Mouse (Mus musculus): ENCODE measurements around the gene Pla2g1b. TPM values are rescaled to one million over a fixed set of nuclear protein-coding genes. Genes with fewer than 3 reads are reported as not detected.
"Not testable (repeated sequence)": the region's sequence is repeated elsewhere in the genome, so short reads cannot be mapped to it uniquely, and the experiment has no call there.

Pla2g1b gene
- total RNA-seq (2021) = not detected
- long read RNA-seq, experiment 1 = 0 reads
- long read RNA-seq, experiment 2 = 0 reads

DNA sequence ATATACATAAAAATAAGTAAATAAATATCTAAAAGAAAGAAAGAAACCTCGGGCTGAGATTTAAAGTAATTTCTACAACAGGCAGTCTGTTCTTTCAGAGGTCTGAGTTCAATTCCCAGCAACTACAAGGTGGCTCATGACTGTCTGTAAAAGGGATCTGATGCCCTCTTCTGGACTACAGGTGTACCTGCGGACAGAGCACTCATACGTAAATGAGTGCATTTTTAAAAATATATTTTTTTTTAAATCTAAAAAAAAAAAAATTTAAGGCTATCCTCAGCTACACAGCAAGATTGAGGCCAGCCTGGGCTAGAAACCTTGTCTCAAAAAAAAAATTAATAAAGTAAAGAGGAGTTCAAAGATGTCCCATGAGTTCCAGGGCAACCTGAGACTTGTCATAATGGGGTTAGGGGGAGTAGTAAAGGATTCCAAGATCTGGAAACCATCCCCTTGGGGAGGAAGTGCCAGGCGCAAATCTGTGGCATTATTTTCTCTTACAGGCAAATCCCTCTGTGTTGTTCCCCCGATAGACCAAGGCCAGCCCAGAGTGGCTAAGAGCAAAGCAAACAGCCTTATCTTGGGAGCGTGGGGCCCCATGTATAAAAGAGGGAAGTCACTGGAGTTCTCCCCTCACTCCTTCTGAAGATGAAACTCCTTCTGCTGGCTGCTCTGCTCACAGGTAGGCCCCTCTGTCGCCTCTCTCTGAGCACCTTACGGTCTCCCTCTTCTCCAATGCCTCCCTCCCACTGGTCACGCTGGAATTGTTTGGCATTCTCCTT is at the start of gene Pla2g1b:
TSS of gene Pla2g1b (plus strand) at position 621 of the 779 bp plus-strand sequence.
- no peak for DNase-seq

DNA sequence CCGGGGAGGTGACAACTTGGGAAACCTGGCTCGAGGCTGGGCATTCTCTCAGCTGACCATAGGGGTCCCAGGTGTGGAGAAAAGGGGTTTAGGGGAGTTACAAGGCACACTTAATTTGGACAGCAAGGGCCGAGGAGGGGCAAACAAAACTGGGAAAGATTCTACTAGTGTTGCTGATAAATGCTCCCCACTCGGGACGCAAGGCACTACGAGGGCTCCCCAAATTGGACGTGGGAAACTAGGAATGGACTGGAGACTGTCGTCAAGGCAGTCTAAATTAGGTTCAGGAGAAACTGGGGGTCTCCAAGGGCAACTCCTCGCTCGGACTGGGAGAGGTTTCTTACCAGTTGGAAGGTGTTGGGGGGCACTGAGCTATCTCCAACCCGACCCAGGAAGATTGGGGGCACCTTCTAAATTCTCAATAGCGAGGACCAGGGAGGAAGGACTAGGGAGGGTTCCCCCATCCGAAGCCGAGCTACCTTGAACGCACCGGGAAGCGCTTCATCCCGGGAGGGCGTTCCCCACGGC is 37.2 kb upstream of the Pla2g1b start:
- no peak for DNase-seq

DNA sequence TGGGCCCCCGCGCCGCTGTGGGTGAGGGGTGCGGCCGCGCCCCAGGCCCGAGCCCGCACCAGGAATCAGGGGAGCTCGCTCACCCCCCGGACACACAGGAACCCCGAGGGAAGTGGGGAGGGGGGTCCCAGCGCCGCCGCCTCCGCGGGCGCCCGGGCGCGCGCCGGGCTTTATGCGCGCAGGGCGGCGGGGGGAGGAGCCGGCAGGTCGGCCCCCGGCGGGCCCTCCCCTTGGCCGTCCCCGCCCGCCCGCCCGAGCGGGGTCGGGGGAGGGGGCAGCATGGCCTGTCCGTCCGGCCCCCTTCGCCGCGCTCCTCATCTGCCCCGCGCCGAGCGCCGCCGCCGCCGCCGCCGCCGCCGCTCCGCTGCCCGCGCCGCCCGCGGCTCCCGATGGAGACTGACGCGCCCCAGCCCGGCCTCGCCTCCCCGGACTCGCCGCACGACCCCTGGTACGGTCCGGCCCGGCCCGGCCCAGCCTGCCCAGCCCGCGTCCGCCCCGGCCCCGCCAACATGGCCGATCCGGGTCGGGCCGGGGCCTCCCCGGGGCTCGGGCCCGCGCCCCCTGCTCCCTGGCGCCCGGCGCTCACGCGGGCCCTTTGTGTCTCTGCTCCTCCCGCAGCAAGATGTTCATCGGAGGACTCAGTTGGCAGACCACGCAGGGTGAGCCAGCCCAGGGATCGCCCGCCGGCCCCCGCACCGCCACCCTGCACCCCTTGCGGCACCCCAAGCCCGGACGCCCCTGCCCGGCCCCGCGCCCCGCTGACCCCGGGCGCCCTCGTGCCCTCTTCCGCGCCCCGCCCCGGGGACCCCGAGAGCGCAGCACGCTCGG is 36.5 kb upstream of the Pla2g1b start, which contains the start of gene Msi1:
TSS of gene Msi1 (plus strand) at position 241 of the 828 bp plus-strand sequence.
- no peak for DNase-seq

DNA sequence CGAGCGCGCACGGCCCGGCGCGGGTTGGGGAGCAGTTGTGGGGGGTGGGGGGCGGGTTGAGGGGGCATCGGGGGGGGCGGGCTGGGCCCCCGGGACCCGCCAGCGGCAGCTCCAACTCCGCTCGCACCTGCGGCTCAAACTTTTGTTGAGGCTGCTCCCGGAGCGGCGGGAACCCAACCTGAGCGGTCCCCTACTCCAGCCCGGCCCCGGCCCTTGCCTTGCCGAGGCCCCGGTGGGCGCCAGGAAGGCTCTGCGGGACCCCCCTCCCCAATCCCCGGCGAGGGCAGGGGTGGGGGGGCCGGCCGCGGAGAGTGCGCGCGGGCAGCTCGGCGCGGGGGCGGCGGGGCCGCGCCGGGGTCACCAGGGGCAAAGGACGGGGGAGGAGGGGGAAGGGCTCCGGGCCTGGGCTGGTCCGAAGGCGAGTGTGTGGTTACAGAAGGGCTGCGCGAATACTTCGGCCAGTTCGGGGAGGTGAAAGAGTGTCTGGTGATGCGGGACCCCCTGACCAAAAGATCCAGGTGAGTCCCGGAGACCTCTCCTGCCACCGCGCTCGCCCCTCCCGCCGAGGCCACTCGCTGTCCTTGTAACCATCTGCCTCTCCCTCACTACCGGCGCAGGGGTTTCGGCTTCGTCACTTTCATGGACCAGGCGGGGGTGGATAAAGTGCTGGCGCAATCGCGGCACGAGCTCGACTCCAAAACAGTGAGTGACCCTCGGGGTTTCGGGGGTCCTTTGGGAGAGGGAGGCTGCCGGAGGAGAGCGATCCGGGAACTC is 35.7 kb upstream of the Pla2g1b start:
- DNase-seq = no peak

DNA sequence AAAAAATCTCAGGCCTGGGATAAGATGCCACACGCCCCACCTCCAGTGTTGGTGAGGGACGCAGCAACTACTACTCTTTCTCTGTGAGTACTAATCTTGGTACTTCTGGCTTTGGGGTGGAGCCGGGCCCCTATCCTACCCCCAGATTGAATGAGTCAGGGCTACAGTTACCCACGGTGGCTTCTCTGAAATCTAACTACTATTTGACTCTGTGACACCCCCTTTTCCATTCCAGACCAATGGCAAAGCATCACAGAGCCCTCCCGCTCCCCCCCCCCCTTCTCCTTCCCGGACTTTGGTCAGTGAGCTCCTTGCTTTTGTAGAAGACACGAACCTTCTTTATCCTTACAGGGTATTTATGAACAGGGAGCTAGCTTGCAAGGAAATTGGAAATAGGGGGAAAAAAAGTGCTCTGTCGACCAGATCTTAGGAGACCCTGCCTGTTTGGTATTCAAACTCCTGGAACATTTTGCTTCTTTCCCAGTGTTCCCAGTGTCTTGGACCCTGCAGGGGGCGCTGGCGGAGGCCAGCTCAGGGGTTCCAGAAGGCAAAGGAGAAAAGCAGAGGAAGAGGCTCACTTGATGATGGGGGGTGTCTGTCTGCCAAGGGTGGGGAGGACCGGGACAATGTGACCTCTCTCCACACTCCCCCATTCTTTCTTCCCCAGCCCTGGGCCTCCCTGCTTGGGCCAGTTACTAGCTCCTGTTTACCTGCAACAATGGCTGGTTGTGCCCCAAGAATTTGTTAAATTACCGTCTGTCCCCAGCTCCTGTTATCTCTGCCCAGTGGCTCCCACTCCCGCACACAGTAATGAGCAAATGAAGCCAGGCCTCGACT is 34.8 kb upstream of the Pla2g1b start:
- DNase-seq = no peak

DNA sequence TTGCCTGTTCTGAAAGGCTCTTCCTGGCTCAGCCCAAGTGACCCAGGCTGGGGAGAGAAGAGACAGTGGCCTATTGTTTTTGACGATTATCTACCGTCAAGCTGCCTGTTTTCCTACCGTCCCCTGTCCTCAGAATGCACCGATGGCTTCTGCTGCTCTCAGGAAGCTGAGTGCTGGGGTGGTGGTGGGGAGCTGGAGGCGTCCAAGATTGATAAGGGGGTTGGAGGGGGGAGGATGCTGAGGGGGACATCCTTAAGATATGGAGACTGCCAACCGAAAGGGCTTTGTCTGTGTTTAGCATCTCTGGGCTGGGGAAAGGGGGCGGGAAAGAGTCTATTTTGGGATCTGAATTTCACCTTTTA is 34.2 kb upstream of the Pla2g1b start:
- DNase-seq = no peak

DNA sequence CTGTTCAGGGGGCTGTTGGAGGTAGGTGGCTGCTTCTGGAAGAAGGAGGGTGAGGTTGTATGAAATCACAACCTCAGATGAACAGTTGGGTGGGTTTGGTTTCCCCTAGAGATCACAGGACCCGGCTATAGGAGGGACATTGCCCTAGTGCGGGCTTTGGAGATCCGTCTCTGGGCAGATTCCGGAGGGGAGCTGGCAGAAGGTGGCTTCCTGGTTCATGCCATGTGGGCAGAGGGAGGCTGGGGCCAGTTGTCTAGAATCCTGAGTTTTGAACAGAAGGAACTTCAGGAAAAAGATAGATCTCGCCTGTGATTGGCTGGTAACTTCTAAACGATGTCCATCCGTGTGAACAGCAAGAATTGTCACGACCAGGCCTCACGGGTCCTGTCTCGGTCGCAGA is 33.7 kb upstream of the Pla2g1b start:
- no peak for DNase-seq

DNA sequence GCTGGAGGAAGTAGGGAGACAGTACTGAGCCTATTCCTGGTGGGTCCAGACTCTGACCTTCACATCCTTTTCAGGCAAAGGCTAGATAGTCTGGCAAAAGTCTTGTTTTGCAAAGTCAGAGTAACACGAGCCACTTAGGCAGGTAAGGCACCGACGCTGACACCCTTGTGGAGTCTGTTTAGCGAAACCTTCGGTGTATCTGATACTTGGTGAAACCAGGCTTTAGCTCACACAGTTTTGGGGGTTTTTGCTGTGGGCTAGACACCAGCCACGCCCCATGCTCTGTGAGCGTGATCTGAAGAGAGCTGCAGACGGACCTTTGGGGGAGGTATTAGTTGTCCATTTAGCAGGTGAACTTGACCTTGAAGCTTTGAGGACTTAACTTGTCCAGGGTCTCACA is 32.9 kb upstream of the Pla2g1b start:
- DNase-seq = no peak

DNA sequence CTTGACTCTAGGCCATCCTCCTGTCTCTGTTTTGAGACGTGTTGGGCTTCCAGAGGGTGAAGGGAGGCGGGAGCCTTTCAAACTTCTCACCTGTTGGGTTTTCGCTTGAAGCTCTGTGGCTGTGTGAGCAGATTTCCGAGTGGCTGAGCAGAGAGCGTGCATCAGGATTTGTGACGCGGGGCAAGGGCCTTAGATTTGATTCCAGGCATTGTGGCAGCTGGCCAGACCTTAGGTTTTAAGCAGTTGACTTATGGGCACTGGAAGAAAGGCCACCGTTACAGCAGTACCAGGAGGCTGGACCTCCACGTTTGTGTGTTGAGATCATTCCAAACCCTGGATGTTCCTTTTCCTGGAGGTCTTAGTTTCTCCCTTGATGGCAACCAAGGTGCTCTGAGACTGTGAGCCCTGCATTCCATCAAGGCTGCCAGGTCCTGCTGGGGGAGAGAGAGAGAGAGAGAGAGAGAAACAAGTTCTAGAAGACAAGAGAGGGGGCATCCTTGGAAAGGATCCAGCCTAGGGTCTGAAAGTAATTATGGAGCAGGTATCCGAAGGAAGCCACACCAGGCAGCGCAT is 31.7 kb upstream of the Pla2g1b start:
- DNase-seq = no peak

DNA sequence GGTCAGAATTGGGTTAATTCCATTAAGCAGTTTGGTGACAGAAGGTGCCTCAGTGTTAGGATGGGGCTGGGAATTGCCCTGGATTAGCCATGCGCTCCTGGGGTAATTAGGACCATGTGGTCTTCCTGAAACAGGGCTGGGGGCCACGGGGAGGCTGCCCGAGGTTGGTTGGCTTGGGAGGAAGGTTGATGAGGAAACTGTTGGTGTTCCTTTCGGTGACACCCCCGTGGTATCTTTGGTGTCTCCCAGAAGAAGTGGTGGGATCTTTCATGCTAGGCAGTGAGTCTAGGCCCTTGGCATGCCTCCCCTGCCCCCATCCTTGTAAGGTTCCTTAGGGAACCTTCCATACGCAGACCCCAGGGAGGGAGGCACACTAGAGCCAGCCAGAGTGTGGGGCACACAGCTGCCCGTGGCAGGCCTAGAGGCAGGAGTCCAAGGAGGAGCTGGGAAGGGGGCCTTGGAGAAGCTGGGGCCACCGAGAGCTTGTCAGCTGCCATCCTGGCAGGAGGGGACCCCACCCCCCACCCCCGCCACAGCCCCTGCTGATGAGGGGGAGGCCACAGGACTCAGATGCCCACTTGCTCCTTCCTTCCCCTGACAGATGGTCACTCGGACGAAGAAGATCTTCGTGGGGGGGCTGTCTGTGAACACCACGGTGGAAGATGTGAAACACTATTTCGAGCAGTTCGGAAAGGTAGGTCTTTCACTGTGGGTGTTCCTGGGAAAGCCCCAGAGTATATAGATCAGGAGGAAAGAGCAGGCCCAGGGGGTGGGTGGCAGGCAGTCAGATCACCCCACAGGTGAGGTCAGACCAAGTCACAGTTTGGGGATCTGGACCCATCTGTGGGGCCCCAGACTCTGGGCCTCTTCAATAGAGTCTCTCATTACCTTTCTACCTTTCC is 31.0 kb upstream of the Pla2g1b start:
- DNase-seq = no peak

DNA sequence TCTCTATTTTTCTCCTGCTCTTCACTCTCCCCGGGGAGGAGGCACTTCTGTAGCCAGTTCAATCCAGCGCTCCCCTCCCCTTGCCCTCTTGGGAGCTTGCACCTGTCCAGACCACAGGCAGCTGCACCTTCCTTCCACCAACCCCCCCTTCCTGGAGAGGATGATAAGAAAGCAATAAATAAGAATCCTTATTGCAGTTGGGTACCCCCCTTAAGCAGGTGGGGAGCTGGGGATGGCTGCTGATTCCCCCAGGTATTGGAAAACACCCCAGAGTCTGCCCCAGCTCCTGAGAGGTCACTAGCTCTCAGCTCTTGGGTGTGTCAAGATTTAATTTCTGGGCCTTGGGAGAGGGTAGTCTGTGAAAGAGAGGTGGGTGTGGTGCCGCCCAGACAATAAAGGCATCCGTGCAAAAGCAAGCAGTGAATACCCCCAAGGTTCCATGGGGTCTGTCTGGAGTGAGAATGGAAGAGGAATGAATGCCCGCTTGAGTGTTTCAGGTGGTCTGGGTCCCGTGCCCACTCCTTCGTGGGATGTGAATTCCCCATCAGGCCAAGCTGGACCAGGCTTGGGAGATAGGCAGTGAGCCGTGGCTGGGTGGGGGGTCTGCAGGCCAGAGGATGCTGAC is 30.2 kb upstream of the Pla2g1b start:
- no peak for DNase-seq

DNA sequence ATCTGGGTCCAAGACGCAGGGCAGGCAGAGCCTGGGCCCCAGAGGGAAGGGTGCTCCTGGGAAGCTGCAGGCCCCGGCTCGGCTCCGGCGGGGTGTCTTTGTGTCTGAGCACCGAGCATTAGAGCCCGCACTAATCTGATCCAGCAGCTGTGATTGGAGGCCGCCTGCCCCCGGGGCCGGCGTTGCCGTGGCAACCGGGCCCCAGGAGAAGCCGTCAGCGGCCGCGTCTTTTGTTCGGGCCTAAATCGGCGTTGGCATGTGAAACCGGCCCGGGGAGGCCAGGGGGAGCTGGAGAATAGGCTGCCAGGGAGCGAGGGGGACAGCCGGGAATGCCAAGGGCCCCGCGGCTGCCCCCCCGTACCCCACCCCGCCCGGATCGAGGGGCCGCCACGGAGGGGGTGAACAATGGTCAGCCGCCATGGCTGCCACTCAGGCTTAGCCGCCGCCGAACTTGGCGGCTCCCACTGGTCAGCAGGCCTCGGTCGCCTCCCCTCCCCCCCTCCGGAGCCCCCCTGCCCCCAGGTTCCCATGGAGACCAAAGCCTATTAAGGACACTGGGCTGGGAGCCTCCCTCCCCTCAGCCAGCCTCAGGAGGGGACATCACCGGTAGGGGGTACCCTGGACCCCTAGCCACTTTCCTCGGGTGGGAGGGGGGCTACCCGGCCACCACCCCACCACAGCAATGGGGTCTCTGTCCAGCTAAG is 29.5 kb upstream of the Pla2g1b start:
- peak; percentile 42 to 45 for DNase-seq

DNA sequence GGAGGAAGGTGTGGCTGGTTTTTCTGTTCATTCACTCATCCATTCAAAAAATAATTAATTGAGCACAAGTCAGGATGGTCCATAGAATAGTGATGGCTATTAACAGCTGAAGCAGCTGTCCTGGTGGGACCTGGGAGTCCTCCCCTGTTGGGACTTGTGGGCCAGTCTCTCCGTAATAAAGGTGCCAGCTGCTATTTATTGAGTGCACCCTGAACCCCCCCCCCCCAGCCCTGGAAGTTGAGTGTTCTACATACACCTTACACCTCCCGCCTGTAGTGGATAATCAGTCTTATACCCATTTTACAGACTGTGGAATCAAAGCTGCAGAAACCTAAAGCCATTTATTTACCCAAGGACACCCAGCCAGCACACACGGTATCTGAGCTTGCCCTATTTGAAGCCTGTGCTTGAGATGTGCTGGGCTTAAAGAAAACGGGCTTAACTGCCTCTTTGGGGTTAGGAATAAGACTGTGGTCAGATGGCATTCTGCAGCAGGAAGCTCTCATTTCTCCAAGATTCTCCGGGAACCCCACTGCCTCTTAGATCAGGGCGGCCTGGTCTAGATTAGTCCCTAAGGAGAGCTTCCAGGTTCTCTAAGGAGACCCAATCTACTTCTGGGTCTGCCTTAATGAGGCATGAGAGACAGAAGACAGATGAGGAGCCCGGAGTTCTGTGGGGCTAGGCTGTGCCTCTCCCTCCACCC is 28.7 kb upstream of the Pla2g1b start:
- DNase-seq = no peak

DNA sequence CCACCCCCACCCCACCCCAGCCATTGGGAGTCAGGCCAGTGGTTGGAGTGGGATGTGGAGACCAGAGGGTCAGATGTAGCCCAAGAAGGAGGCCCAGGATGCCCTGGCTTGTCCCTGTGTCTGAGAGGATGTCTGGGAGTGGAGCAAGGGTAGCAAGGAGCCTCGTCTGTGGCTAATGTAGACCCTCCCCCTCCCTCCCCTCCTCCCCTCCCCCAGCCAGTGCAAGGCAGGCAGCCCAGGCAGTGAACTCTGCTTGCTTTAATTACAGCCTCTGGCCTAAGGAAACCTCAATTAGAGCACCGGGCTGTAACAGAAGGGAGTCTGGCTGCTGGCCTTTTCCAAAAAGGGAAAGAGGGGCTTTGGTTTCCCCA is 28.1 kb upstream of the Pla2g1b start:
- DNase-seq = no peak

DNA sequence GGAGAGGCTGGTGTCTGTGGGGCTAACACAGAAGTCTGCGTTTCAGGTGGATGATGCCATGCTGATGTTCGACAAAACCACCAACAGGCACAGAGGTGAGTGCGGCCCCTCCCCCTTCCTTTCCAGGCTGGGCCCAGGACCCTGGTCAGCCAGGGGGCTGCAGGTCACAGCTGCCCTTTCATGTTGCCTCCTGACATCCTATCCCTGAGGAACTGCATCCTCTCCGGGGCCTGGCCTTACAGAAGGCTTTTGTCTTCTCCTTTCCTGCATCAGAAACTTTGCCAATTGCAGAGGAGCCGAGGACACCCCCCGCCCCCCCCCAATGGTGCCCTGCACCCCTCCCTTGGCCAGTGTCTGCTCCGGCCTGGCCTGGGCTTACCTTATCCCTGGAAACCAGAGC is 27.4 kb upstream of the Pla2g1b start:
- DNase-seq = no peak

DNA sequence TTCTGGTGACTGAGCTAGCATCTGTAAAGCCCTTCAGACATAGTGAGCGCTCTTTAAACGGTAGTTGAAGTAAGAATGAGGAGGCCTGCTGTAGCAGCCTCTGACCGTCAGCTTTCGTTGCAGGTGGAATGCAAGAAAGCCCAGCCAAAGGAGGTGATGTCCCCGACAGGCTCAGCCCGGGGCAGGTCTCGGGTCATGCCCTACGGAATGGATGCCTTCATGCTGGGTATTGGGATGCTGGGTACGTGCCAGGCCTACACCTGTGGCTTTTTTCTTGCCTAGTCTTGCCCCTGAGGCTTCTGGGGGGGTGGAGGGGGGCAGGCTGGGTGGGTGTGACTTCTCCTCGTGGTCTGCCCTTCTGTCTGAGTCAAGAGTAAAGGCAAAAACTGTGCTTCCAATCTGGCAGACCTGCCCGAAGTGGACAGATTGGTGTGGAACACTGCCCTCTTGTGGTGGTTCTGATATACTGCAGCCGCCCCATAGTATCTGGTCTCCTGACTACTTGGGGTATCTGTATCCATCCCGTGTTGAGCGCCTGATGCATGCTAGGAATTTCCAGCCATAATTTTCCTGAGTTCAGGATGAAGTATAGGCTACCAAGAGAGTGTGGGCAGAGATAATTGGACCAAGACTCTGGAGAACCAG is 24.7 kb upstream of the Pla2g1b start:
- DNase-seq = peak; percentile 61 to 82

DNA sequence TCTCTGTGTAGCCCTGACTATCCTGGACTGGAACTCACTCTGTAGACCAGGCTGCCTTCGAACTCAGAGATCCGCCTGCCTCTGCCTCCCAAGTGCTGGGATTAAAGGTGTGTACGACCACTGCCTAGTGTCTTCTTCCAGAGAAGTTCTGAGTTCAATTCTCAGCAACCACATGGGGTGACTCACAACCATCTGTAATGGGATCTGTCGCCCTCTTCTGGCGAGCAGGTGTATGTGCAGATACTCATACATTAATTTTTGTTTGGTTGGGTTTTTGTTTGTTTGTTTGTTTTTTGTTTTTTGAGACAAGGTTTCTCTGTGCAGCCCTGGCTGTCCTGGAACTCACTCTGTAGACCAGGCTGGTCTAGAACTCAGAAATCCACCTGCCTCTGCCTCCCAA is 23.4 kb upstream of the Pla2g1b start:
- DNase-seq = not testable (repeated sequence)

DNA sequence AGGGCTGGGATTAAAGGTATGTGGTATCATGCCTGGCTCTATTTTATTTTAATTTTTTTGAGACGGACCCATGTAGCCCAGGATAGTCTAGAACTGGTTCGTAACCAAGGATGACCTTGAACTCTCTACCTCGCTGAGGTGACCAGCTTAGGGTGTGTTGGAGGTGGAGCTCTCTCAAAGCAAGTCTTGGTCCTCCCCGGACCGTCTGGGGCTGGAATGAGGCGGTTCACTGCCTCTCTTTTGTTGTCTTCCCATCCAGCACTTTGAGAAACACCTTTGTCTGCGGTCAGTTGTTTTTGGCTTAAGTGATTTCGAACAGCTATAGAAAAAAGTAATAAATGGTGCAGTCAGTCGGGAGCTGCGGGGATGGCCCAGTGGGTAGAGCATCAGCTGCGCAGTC is 21.9 kb upstream of the Pla2g1b start:
- no peak for DNase-seq

Measured in heart, adult 18-20 months (tissue).